8 mouse cellular contexts compared by ENCODE assay signal in the genomic region with DNA sequence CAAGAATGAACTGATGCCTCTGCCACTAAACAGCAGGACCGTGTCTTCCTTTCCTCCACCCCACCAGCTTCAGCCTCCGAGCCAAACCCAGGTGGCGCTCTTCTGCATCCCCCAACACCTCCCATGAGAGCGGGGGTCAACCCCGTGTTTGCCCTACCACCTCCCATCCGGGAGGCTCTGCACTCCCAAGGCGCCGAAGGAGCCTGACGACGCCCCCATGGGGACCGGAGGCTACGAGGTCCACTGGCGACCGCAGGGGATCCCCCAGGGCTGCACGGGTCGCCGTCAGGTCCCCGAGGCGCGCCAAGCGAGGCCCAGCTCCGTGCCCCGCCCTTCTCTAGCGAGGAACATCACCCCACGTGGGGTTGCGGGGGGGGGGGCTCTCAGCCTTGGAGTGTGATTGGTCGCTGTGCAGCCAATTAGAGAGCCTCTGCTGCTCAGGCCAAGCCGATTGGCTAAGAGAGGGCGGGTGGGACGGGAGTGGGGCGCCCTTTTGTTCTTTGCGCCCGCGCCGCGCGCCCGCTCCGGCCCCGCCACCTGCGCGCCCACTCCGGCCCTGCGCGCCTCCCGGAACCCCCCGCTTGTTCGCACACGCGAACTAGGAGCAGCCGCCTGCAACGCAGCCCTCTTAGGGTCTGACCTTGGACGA. TPM values are rescaled to one million over a fixed set of nuclear protein-coding genes. Genes with fewer than 3 reads are reported as not detected.
DNase-seq lines count a peak whose midpoint lies in the region; ATAC-seq lines count a peak whose summit lies in the region.

No protein-coding gene starts in this region.

- peak overlapping the region; percentile 50 for H3K4me3 ChIP-seq in intestine, embryonic 15.5 days (replicated peaks)
- H3K4me3 ChIP-seq in midbrain, embryonic 11.5 days (ENCODE audit: low read depth, low read length) = peak overlapping the region; percentile 38

- peaks cover 36% of the 10 kb centered on the region for H3K4me1 ChIP-seq in intestine, embryonic 15.5 days (replicated peaks)
- H3K4me1 ChIP-seq in midbrain, embryonic 11.5 days (ENCODE audit: control insufficient read depth, insufficient read depth, low read length) = peaks cover 40% of the 10 kb centered on the region

- 1% methylated on average over 53 of the region's 53 CpGs for WGBS in intestine, embryonic 15.5 days
- WGBS in midbrain, embryonic 11.5 days = under 1% methylated on average over 53 of the region's 53 CpGs

- no peaks in the 10 kb centered on the region for H3K36me3 ChIP-seq in intestine, embryonic 15.5 days
- no peaks in the 10 kb centered on the region for H3K36me3 ChIP-seq in midbrain, embryonic 11.5 days (ENCODE audit: control insufficient read depth, insufficient read depth, low read length)

- intact Hi-C loops in gastrocnemius, postnatal 36 days (cut with DNase I) = loop anchor here (5.0 kb wide), 2 partner anchors 118 to 193 kb away; no protein-coding TSS in a partner anchor
- intact Hi-C loops in left cerebral cortex, postnatal 4 days (cut with DNase I) = loop anchor here (5.0 kb wide), 3 partner anchors 73 to 193 kb away; a partner anchor contains a TSS

- peak; percentile 95 for ATAC-seq in intestine, embryonic 15.5 days
- peak; percentile 95 for ATAC-seq in midbrain, embryonic 11.5 days (ENCODE audit: low FRiP score)

- H3K27ac ChIP-seq in intestine, embryonic 15.5 days = peak overlapping the region; percentile 77
- H3K27ac ChIP-seq in midbrain, embryonic 11.5 days (ENCODE audit: low read depth, low read length) = peak overlapping the region; percentile 62

- H3K4me2 ChIP-seq in intestine, embryonic 15.5 days (replicated peaks) = peak overlapping the region; percentile 92
- peak overlapping the region; percentile 49 for H3K4me2 ChIP-seq in midbrain, embryonic 11.5 days

- peak; percentile 94 for DNase-seq in adrenal gland, postnatal 10 days
- DNase-seq in embryo, embryonic 11.5 days (ENCODE audit: low read depth, low spot score) = peak; percentile 96
- DNase-seq in gastrocnemius, postnatal 36 days = peak; percentile 75 to 80
- peak; percentile 97 for DNase-seq in left cerebral cortex, postnatal 4 days
- peak; percentile 100 for DNase-seq in midbrain, embryonic 11.5 days (ENCODE audit: low spot score, missing footprints)
- peak; percentile 90 for DNase-seq in right cerebral cortex, postnatal 4 days
- peak; percentile 98 for DNase-seq in yolk sac, embryonic 10.5 days (ENCODE audit: low spot score)

- H3K9me3 ChIP-seq in intestine, embryonic 15.5 days = no peaks in the 10 kb centered on the region
- no peaks in the 10 kb centered on the region for H3K9me3 ChIP-seq in midbrain, embryonic 11.5 days (ENCODE audit: control insufficient read depth, low read length)

- no peaks in the 10 kb centered on the region for H3K27me3 ChIP-seq in intestine, embryonic 15.5 days (replicated peaks)
- peaks cover 10% of the 10 kb centered on the region; the same call in 1 of the 2 replicates for H3K27me3 ChIP-seq in midbrain, embryonic 11.5 days (ENCODE audit: control insufficient read depth, insufficient read depth, low read length)

- H3K9ac ChIP-seq in intestine, embryonic 15.5 days = peak overlapping the region; percentile 64
- peak overlapping the region; percentile 70 for H3K9ac ChIP-seq in midbrain, embryonic 11.5 days (ENCODE audit: low read length)

RNA-seq across cellular contexts. Expression of a gene that starts 43.3 kb away (rescaled TPM):
- total RNA-seq in adrenal gland, postnatal 10 days (2021) = 100 to 1,000 TPM; 954 to 956 TPM
- 100 to 1,000 TPM; 186 to 222 TPM for total RNA-seq in gastrocnemius, postnatal 36 days (2021)
- 2,607 and 2,658 TPM in 2 replicates for polyA plus RNA-seq in intestine, embryonic 15.5 days (2015; fragmentation: Nextera tagmentation; extraction: Ambion mirVana)
- 1,000 to 10,000 TPM; 3,514 to 3,537 TPM for total RNA-seq in left cerebral cortex, postnatal 4 days (2021)
- 2,965 and 3,081 TPM in 2 replicates for polyA plus RNA-seq in midbrain, embryonic 11.5 days (2014; fragmentation: Nextera tagmentation; extraction: Ambion mirVana)

RNA-seq across cellular contexts. Expression of a gene that starts 56.3 kb away (rescaled TPM):
- total RNA-seq in adrenal gland, postnatal 10 days (2021) = under 1 TPM; 0.15 to 0.45 TPM
- total RNA-seq in gastrocnemius, postnatal 36 days (2021) = under 1 TPM; 0.31 to 0.37 TPM
- 0.18 TPM in 1 of 2 replicates, not detected in the other for polyA plus RNA-seq in intestine, embryonic 15.5 days (2015; fragmentation: Nextera tagmentation; extraction: Ambion mirVana)
- under 1 TPM; 0.42 to 0.44 TPM for total RNA-seq in left cerebral cortex, postnatal 4 days (2021)
- polyA plus RNA-seq in midbrain, embryonic 11.5 days (2014; fragmentation: Nextera tagmentation; extraction: Ambion mirVana) = 1.4 TPM in 2 replicates

Comparison
In these comparisons a context has a peak if more than half of its experiments do, and no peak if none do; other contexts are left out.
1. Peak in every context shown above with its lines: DNase-seq, ATAC-seq, H3K4me3 ChIP-seq and H3K27ac ChIP-seq.
2. RNA of a gene that starts 43.3 kb away (total RNA-seq): 3,514 to 3,537 TPM in left cerebral cortex, postnatal 4 days and 954 to 956 TPM in adrenal gland, postnatal 10 days; 186 to 222 TPM in gastrocnemius, postnatal 36 days; every median in the first group is over 4 times any median in the second.